Mouse (Mus musculus) right cerebral cortex, postnatal 4 days (tissue): ENCODE results near the gene Krt72.
A peak's percentile ranks its signal among the peaks of the same experiment; 100 is the strongest.

Experiments
- DNase-seq: peaks from one replicate; pipeline ENCODE4 v3.0.0-alpha.2; 2022

The Krt72 gene

GRCm38 (mm10) chr15:101786360-101786759 is at the start of gene Krt72:
TSS of gene Krt72 (minus strand) at chr15:101786460.
- no peak for DNase-seq

GRCm38 (mm10) chr15:101834784-101835328 is 48.6 kb upstream of the Krt72 start:
- DNase-seq, result no peak

GRCm38 (mm10) chr15:101833131-101833530 is 46.9 kb upstream of the Krt72 start:
- DNase-seq, result no peak

GRCm38 (mm10) chr15:101829441-101829840 is 43.2 kb upstream of the Krt72 start:
- DNase-seq, result no peak

GRCm38 (mm10) chr15:101821786-101822185 is 35.5 kb upstream of the Krt72 start:
- DNase-seq, result no peak

GRCm38 (mm10) chr15:101817875-101818274 is 31.6 kb upstream of the Krt72 start, which contains the start of gene Krt2:
TSS of gene Krt2 (minus strand) at chr15:101818169.
- no peak for DNase-seq

- no peak for DNase-seq
These were observed 17.0 kb upstream of the Krt72 start for GRCm38 (mm10) chr15:101803052-101803822.

GRCm38 (mm10) chr15:101802296-101802835 is 16.1 kb upstream of the Krt72 start, which contains the start of gene Krt73:
TSS of gene Krt73 (minus strand) at chr15:101802346.
- DNase-seq, result no peak

- no peak for DNase-seq
These were observed 4.6 kb upstream of the Krt72 start for GRCm38 (mm10) chr15:101790867-101791266.

- DNase-seq, result no peak
These were observed 12.8 kb downstream of the Krt72 start for GRCm38 (mm10) chr15:101773420-101773819.

GRCm38 (mm10) chr15:101772711-101773081 is 13.6 kb downstream of the Krt72 start:
- peak; percentile 96 for DNase-seq

GRCm38 (mm10) chr15:101772080-101772710 is 14.1 kb downstream of the Krt72 start:
- peak; percentile 35 for DNase-seq

GRCm38 (mm10) chr15:101770226-101770625 is 16.0 kb downstream of the Krt72 start:
- DNase-seq, result no peak

- DNase-seq, result no peak
These were observed 43.5 kb downstream of the Krt72 start, which contains the start of gene Krt71 for GRCm38 (mm10) chr15:101742711-101743110. TSS of gene Krt71 (minus strand) at chr15:101743109.

GRCm38 (mm10) chr15:101737786-101738185 is 48.5 kb downstream of the Krt72 start:
- no peak for DNase-seq

GRCm38 (mm10) chr15:101730653-101731052 is 55.6 kb downstream of the Krt72 start:
- no peak for DNase-seq
